Mouse (Mus musculus) forebrain, embryonic 15.5 days (tissue): ENCODE measurements around the gene Id2. TPM values are rescaled to one million over a fixed set of nuclear protein-coding genes. Genes with fewer than 3 reads are reported as not detected.
A peak's percentile ranks its signal among the peaks of the same experiment; 100 is the strongest.

Experiments used
- ATAC-seq: fragments of 200-750 bp; cut with Nextera tagmentation; replicated peaks from 2 replicates; pipeline ENCODE4 v1.8.0; 2017; ENCODE audit warnings: mild to moderate bottlenecking, moderate TSS enrichment, moderate library complexity
- H3K27ac ChIP-seq: fragments of 300-500 bp; sonication (generic); replicated peaks from 2 replicates; pipeline ENCODE4 v1.5.1; 2015; ENCODE audit warnings: mild to moderate bottlenecking, inconsistent platforms
- H3K27me3 ChIP-seq: fragments of 300-500 bp; sonication (generic); 2 replicates; pipeline ENCODE4 v1.6.1; 2015; ENCODE audit warnings: inconsistent platforms
- H3K36me3 ChIP-seq: fragments of 300-500 bp; sonication (generic); 2 replicates; pipeline ENCODE4 v1.6.1; 2015; ENCODE audit warnings: mild to moderate bottlenecking, inconsistent platforms
- H3K4me1 ChIP-seq: fragments of 300-500 bp; sonication (generic); 2 replicates; pipeline ENCODE4 v1.6.1; 2015; ENCODE audit warnings: inconsistent platforms
- H3K4me2 ChIP-seq: fragments of 300-500 bp; sonication (generic); replicated peaks from 2 replicates; pipeline ENCODE4 v1.6.1; 2015; ENCODE audit warnings: mild to moderate bottlenecking, inconsistent platforms
- H3K4me3 ChIP-seq: fragments of 300-500 bp; sonication (generic); 2 replicates; pipeline ENCODE4 v1.5.1; 2015; ENCODE audit warnings: mild to moderate bottlenecking, inconsistent platforms
- H3K9ac ChIP-seq: fragments of 300-500 bp; sonication (generic); replicated peaks from 2 replicates; pipeline ENCODE4 v1.6.1; 2015; ENCODE audit warnings: mild to moderate bottlenecking, inconsistent platforms
- H3K9me3 ChIP-seq: fragments of 300-500 bp; sonication (generic); 2 replicates; pipeline ENCODE4 v1.6.1; 2016; ENCODE audit warnings: inconsistent platforms
- WGBS: fragments of 180-500 bp; shearing (Covaris S2); methylation state at CpG from one replicate; pipeline ENCODE4 v1.1.7; 2015; ENCODE audit warnings: mixed read lengths; 5-methylcytosine and 5-hydroxymethylcytosine counted together
- polyA plus RNA-seq: library from polyadenylated mRNA; unstranded; fragments of >200 nt; fragmentation: Nextera tagmentation; extraction: Ambion mirVana; gene quantifications from 2 replicates; pipeline ENCODE4 v1.2.1, GENCODE M21; 2015

Gene Id2
- 509 and 581 TPM in 2 replicates for polyA plus RNA-seq

- H3K4me3 ChIP-seq = peak within 1 kb of the TSS; percentile 85
- ATAC-seq = no peak
- H3K36me3 ChIP-seq = no peaks in the 10 kb centered on the region
- WGBS = 0% methylated on average over 1 of the region's 1 CpGs
- peak within 1 kb of the TSS; percentile 95 for H3K4me2 ChIP-seq
- peak within 1 kb of the TSS; percentile 93 for H3K27ac ChIP-seq
- peak within 1 kb of the TSS; percentile 77 for H3K9ac ChIP-seq
- no peaks in the 10 kb centered on the region for H3K9me3 ChIP-seq
- peaks cover 59% of the 10 kb centered on the region for H3K4me1 ChIP-seq
- 0 out of 2 replicates have a peak, but pooled peaks cover 3% of the 10 kb centered on the region for H3K27me3 ChIP-seq
Observed at GRCm38 (mm10) chr12:25097052-25097209, at the start of gene Id2. TSS of gene Id2 (minus strand) at chr12:25097140.

- Histone ChIP-seq H3K27me3 (no peaks in the 10 kb centered on the region), H3K36me3 (no peaks in the 10 kb centered on the region), H3K4me3 (no peak overlapping the region), H3K27ac (no peak overlapping the region), H3K4me1 (no peaks in the 10 kb centered on the region), H3K9ac (no peak overlapping the region), H3K4me2 (no peak overlapping the region), H3K9me3 (no peaks in the 10 kb centered on the region)
- ATAC-seq = no peak
- 66% methylated on average over 3 of the region's 3 CpGs for whole genome bisulfite sequencing
Observed at GRCm38 (mm10) chr12:25145344-25145698, 48.4 kb upstream of the Id2 start.

- H3K27ac ChIP-seq = no peak overlapping the region
- no peaks in the 10 kb centered on the region for H3K36me3 ChIP-seq
- WGBS = 89% methylated on average over 5 of the region's 5 CpGs
- H3K9ac ChIP-seq = no peak overlapping the region
- ATAC-seq = no peak
- no peaks in the 10 kb centered on the region for H3K9me3 ChIP-seq
- H3K4me3 ChIP-seq = no peak overlapping the region
- no peaks in the 10 kb centered on the region for H3K4me1 ChIP-seq
- H3K4me2 ChIP-seq = no peak overlapping the region
- no peaks in the 10 kb centered on the region for H3K27me3 ChIP-seq
Observed at GRCm38 (mm10) chr12:25144591-25145343, 47.8 kb upstream of the Id2 start.

- Histone ChIP-seq H3K4me2 (no peak overlapping the region), H3K36me3 (no peaks in the 10 kb centered on the region)
- 64% methylated on average over 2 of the region's 2 CpGs for WGBS
Observed at GRCm38 (mm10) chr12:25143492-25143891, 46.6 kb upstream of the Id2 start.

GRCm38 (mm10) chr12:25142251-25142650 is 45.3 kb upstream of the Id2 start:
- H3K9me3 ChIP-seq = no peaks in the 10 kb centered on the region
- no peaks in the 10 kb centered on the region for H3K36me3 ChIP-seq
- no peaks in the 10 kb centered on the region for H3K27me3 ChIP-seq
- H3K4me2 ChIP-seq = no peak overlapping the region
- no peak overlapping the region for H3K4me3 ChIP-seq
- no peak overlapping the region for H3K27ac ChIP-seq
- H3K4me1 ChIP-seq = no peaks in the 10 kb centered on the region
- H3K9ac ChIP-seq = no peak overlapping the region
- 72% methylated on average over 7 of the region's 7 CpGs for WGBS
- ATAC-seq = no peak

More at GRCm38 (mm10) chr12:25143492-25143891, 46.6 kb upstream of the Id2 start:
- Histone ChIP-seq H3K27ac (no peak overlapping the region), H3K27me3 (no peaks in the 10 kb centered on the region), H3K4me1 (no peaks in the 10 kb centered on the region), H3K9me3 (no peaks in the 10 kb centered on the region), H3K9ac (no peak overlapping the region), H3K4me3 (no peak overlapping the region)
- ATAC-seq = no peak

GRCm38 (mm10) chr12:25141311-25141710 is 44.4 kb upstream of the Id2 start:
- 75% methylated on average over 7 of the region's 7 CpGs for WGBS
- Histone ChIP-seq H3K36me3 (no peaks in the 10 kb centered on the region), H3K27ac (no peak overlapping the region), H3K4me3 (no peak overlapping the region), H3K4me2 (no peak overlapping the region), H3K4me1 (no peaks in the 10 kb centered on the region), H3K27me3 (no peaks in the 10 kb centered on the region), H3K9ac (no peak overlapping the region), H3K9me3 (no peaks in the 10 kb centered on the region)
- no peak for ATAC-seq

- ATAC-seq = no peak
- 91% methylated on average over 6 of the region's 6 CpGs for WGBS
Observed at GRCm38 (mm10) chr12:25140115-25140514, 43.2 kb upstream of the Id2 start.

GRCm38 (mm10) chr12:25138616-25139015 is 41.7 kb upstream of the Id2 start:
- Histone ChIP-seq H3K9me3 (no peaks in the 10 kb centered on the region), H3K27ac (no peak overlapping the region), H3K4me3 (no peak overlapping the region), H3K27me3 (no peaks in the 10 kb centered on the region), H3K4me2 (no peak overlapping the region), H3K36me3 (no peaks in the 10 kb centered on the region), H3K9ac (no peak overlapping the region), H3K4me1 (no peaks in the 10 kb centered on the region)
- ATAC-seq = no peak
- WGBS = 98% methylated on average over 4 of the region's 4 CpGs

More at GRCm38 (mm10) chr12:25140115-25140514, 43.2 kb upstream of the Id2 start:
- H3K9me3 ChIP-seq = no peaks in the 10 kb centered on the region
- H3K4me3 ChIP-seq = no peak overlapping the region
- H3K36me3 ChIP-seq = no peaks in the 10 kb centered on the region
- H3K9ac ChIP-seq = no peak overlapping the region
- H3K4me2 ChIP-seq = no peak overlapping the region
- H3K27me3 ChIP-seq = no peaks in the 10 kb centered on the region
- H3K4me1 ChIP-seq = no peaks in the 10 kb centered on the region
- H3K27ac ChIP-seq = no peak overlapping the region

GRCm38 (mm10) chr12:25132046-25132445 is 35.1 kb upstream of the Id2 start:
- 89% methylated on average over 12 of the region's 12 CpGs for WGBS
- no peak overlapping the region for H3K4me2 ChIP-seq
- H3K4me1 ChIP-seq = no peaks in the 10 kb centered on the region
- no peaks in the 10 kb centered on the region for H3K27me3 ChIP-seq
- ATAC-seq = no peak
- no peaks in the 10 kb centered on the region for H3K9me3 ChIP-seq
- H3K9ac ChIP-seq = no peak overlapping the region
- H3K27ac ChIP-seq = no peak overlapping the region
- no peaks in the 10 kb centered on the region for H3K36me3 ChIP-seq
- H3K4me3 ChIP-seq = no peak overlapping the region

- Histone ChIP-seq H3K27me3 (no peaks in the 10 kb centered on the region), H3K9me3 (no peaks in the 10 kb centered on the region), H3K4me1 (peaks cover 16% of the 10 kb centered on the region), H3K27ac (no peak overlapping the region), H3K4me3 (no peak overlapping the region), H3K36me3 (no peaks in the 10 kb centered on the region), H3K4me2 (no peak overlapping the region), H3K9ac (no peak overlapping the region)
- WGBS = 65% methylated on average over 4 of the region's 4 CpGs
- no peak for ATAC-seq
Observed at GRCm38 (mm10) chr12:25127629-25128028, 30.7 kb upstream of the Id2 start.

GRCm38 (mm10) chr12:25126228-25126627 is 29.3 kb upstream of the Id2 start:
- no peak for ATAC-seq
- WGBS = 39% methylated on average over 5 of the region's 5 CpGs
- Histone ChIP-seq H3K9me3 (no peaks in the 10 kb centered on the region), H3K36me3 (no peaks in the 10 kb centered on the region), H3K9ac (no peak overlapping the region), H3K27ac (no peak overlapping the region), H3K27me3 (no peaks in the 10 kb centered on the region), H3K4me1 (peaks cover 16% of the 10 kb centered on the region), H3K4me2 (no peak overlapping the region), H3K4me3 (no peak overlapping the region)

GRCm38 (mm10) chr12:25125239-25125776 is 28.4 kb upstream of the Id2 start:
- H3K4me2 ChIP-seq = no peak overlapping the region
- H3K9me3 ChIP-seq = no peaks in the 10 kb centered on the region
- H3K27ac ChIP-seq = peak overlapping the region; percentile 46
- WGBS = 12% methylated on average over 16 of the region's 16 CpGs
- peaks cover 16% of the 10 kb centered on the region for H3K4me1 ChIP-seq
- ATAC-seq = no peak
- H3K27me3 ChIP-seq = no peaks in the 10 kb centered on the region
- no peak overlapping the region for H3K9ac ChIP-seq
- no peaks in the 10 kb centered on the region for H3K36me3 ChIP-seq
- no peak overlapping the region for H3K4me3 ChIP-seq
